Mouse (Mus musculus) kidney, adult 2 months (tissue): ENCODE measurements at regions not wholly inside any gene's neighbourhood (a gene's known extent, or its start where the extent isn't known, plus 50 kb on each side); places are given as distances from the start of the nearest gene placed in this dataset.

Experiments
- CTCF ChIP-seq: fragments of 200-500 bp; conservative IDR thresholded peaks from 2 replicates; pipeline ENCODE4 v1.5.1; 2011; ENCODE audit warnings: low read depth, mild to moderate bottlenecking, control low read depth, low read length, moderate library complexity, mixed read lengths; ENCODE audit not compliant: insufficient read depth, insufficient read length
- POLR2A ChIP-seq: fragments of 200-500 bp; IDR thresholded peaks from one replicate; pipeline ENCODE4 v1.6.1; 2011; ENCODE audit warnings: low read depth, low read length, control low read depth

DNA sequence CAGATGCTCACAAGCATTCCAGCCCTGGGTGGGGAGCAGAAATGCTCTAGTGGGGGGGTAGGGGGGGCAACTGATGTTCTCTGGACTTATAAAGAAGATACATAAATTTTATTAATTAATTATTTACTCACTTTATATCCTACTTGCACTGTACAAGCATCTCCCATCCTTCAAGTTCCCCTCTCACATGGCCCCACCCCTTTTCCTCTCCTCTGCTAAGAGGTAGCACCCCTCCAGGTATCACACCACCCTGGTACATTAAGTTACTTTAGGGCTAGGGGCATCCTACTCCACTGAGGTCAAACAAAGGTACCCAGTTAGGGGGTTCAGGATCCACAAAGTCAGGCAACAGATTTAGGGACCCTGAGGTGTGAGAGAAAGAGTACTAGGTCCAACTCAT is 1097.4 kb downstream of the Galc start:
- TF ChIP-seq CTCF, result no peak
- TF ChIP-seq POLR2A, result no peak
